Mouse (Mus musculus) lung, adult 2 months (tissue): ENCODE measurements around the gene Asb15. TPM values are rescaled to one million over a fixed set of nuclear protein-coding genes. Genes with fewer than 3 reads are reported as not detected.

Experiments
- DNase-seq: peaks from one replicate; pipeline ENCODE4 v3.0.0; 2022
- H3K4me1 ChIP-seq: fragments of 200-500 bp; 2 replicates; pipeline ENCODE4 v1.6.1; 2011; ENCODE audit warnings: low read length; ENCODE audit not compliant: control insufficient read depth, insufficient read depth
- H3K4me3 ChIP-seq: fragments of 200-500 bp; replicated peaks from 2 replicates; pipeline ENCODE3; 2011; ENCODE audit warnings: low read depth, mild to moderate bottlenecking, control low read depth, low read length; ENCODE audit errors: extremely low read depth
- CTCF ChIP-seq: fragments of 200-500 bp; IDR thresholded peaks from 2 replicates; pipeline ENCODE4 v1.5.1; 2011; ENCODE audit warnings: mild to moderate bottlenecking, low read length, control low read depth; ENCODE audit not compliant: insufficient read depth
- POLR2A ChIP-seq: fragments of 200-500 bp; IDR thresholded peaks from 2 replicates; pipeline ENCODE4 v1.6.1; 2011; ENCODE audit warnings: low read depth, mild to moderate bottlenecking, control low read depth, low read length, borderline replicate concordance; ENCODE audit errors: extremely low read depth
- WGBS: fragments of 180-500 bp; shearing (Covaris S2); methylation state at CpG from one replicate; pipeline ENCODE4 v1.1.7; 2018; 5-methylcytosine and 5-hydroxymethylcytosine counted together
- polyA plus RNA-seq: library from polyadenylated mRNA; depleted of rRNA; stranded (reverse); fragments of >200 nt; gene quantifications from 2 replicates; pipeline ENCODE4 v1.2.3, GENCODE M21; 2012; rRNA removed

The Asb15 gene
- polyA plus RNA-seq, 1 experiment, result 0.46 TPM

GRCm38 (mm10) chr6:24612074-24612755 is 84.3 kb downstream of the Asb15 start:
- TF ChIP-seq POLR2A, result no peak
- no peak for TF ChIP-seq CTCF
- WGBS, result 68% methylated on average over 7 of the region's 7 CpGs
- Histone ChIP-seq H3K4me1 (peaks cover 4% of the 10 kb centered on the region; the same call in 1 of the 2 replicates), H3K4me3 (no peak overlapping the region)
- DNase-seq, result no peak

DNA sequence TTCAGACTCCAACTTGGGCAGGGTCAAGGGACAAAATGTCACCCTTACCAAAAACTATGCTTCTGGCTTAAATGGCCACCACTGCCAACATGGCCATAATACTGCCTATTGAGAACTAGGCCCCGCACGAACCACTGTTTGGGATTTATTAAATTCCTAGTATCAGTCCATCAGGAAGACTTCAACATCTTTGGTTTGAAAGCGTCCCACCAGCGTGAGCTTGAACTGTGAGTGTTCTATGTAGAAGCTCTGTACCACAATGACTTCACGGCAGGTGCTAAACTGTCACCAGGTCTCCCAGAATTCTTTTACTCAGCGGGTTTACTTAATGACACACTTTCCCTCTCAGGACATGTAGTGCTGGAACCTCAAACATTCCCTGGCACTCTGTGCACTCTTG is 85.4 kb downstream of the Asb15 start:
- WGBS, result 91% methylated on average over 6 of the region's 6 CpGs
- DNase-seq, result no peak
- TF ChIP-seq CTCF, result no peak
- no peak for TF ChIP-seq POLR2A
- Histone ChIP-seq H3K4me3 (no peak overlapping the region), H3K4me1 (0 out of 2 replicates have a peak, but pooled peaks cover 4% of the 10 kb centered on the region)

- 79% methylated on average over 4 of the region's 4 CpGs for WGBS
Measured at GRCm38 (mm10) chr6:24613918-24614317, 86.0 kb downstream of the Asb15 start.

GRCm38 (mm10) chr6:24616746-24617145 is 88.8 kb downstream of the Asb15 start:
- Histone ChIP-seq H3K4me1 (peaks cover 2% of the 10 kb centered on the region; the same call in 1 of the 2 replicates), H3K4me3 (no peak overlapping the region)
- WGBS, result 79% methylated on average over 4 of the region's 4 CpGs
- no peak for TF ChIP-seq CTCF
- TF ChIP-seq POLR2A, result no peak
- DNase-seq, result no peak

More at GRCm38 (mm10) chr6:24613918-24614317, 86.0 kb downstream of the Asb15 start:
- DNase-seq, result no peak
- Histone ChIP-seq H3K4me3 (no peak overlapping the region), H3K4me1 (0 out of 2 replicates have a peak, but pooled peaks cover 4% of the 10 kb centered on the region)
- TF ChIP-seq CTCF (no peak), POLR2A (no peak)

- Histone ChIP-seq H3K4me1 (peaks cover 3% of the 10 kb centered on the region; the same call in 1 of the 2 replicates), H3K4me3 (no peak overlapping the region)
- DNase-seq, result no peak
- TF ChIP-seq CTCF (no peak), POLR2A (no peak)
- WGBS, result 49% methylated on average over 6 of the region's 6 CpGs
Measured at GRCm38 (mm10) chr6:24619285-24620045, 91.5 kb downstream of the Asb15 start.

- TF ChIP-seq CTCF (no peak), POLR2A (no peak)
- WGBS, result 72% methylated on average over 2 of the region's 2 CpGs
- Histone ChIP-seq H3K4me1 (peaks cover 3% of the 10 kb centered on the region; the same call in 1 of the 2 replicates), H3K4me3 (no peak overlapping the region)
- no peak for DNase-seq
Measured at GRCm38 (mm10) chr6:24620936-24621335, 93.0 kb downstream of the Asb15 start.

DNA sequence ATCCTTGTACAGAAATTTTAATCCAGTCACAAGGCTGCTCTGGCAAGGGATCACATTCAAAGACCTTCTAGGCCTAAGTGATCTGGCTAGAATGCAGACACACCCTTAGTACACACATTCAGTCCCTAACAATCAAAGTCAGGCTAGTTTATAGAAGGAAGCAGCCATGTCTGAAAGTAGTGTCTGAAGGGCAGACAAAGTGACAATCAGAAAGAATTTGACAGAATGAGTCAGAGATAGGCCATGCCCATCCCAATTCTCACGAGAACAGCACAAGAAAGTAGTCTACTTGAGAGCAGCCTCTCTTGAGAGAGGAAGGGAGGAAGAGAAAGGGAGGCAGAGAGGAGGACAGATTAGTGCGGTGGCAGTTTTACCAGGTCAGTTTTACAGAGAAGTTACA is 94.2 kb downstream of the Asb15 start:
- TF ChIP-seq POLR2A (no peak), CTCF (no peak)
- no peak for DNase-seq
- WGBS, result 67% methylated on average over 2 of the region's 2 CpGs
- Histone ChIP-seq H3K4me1 (peaks cover 3% of the 10 kb centered on the region; the same call in 1 of the 2 replicates), H3K4me3 (no peak overlapping the region)

Other genes with a start within 250 kb of the Asb15 start
- 0.36 and 0.75 TPM in 2 replicates for gene Iqub, start 13.1 kb upstream of the Asb15 start, polyA plus RNA-seq
- 2.7 and 4.3 TPM in 2 replicates for gene Ndufa5, start 131 bp upstream of the Asb15 start, polyA plus RNA-seq
- gene Lmod2, start 69.6 kb downstream of the Asb15 start, polyA plus RNA-seq, result 2.3 and 6.4 TPM in 2 replicates
- gene Wasl, start 136.9 kb downstream of the Asb15 start, polyA plus RNA-seq, result 70.0 and 123 TPM in 2 replicates
- gene Hyal6, start 205.1 kb downstream of the Asb15 start, polyA plus RNA-seq, result not detected in 2 replicates
- not detected in 2 replicates for gene Hyal4, start 220.2 kb downstream of the Asb15 start, polyA plus RNA-seq